In the genomic region with DNA sequence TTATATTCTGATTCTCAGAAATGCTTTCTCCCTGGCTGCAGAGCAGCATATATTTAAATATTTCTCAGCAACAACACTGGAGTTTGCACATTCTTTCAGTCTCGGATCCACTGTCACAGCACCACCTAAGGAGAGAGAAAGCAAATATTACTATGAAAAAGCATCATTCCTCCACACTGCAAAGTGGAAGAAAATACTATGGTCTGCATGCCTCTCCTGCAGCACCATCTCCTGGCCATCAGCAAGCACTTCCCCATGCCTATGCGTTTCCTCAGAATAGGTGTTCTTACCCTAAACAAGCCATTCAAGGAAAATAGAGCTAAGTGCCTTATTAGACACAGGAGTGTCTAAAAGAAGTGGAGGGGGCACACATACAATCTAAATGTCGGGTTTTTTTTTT, we compare ENCODE assay signal across 8 mouse cellular contexts.
DNase-seq lines count a peak whose midpoint lies in the region; ATAC-seq and TF ChIP-seq lines count a peak whose summit lies in the region.

No protein-coding gene starts in this region.

- peak; percentile 14 for DNase-seq in ES-CJ7 (ENCODE audit: low read depth, low spot score)
- DNase-seq in layer of hippocampus, adult 9-11 months: peak; percentile 40
- peak; percentile 41 to 64 for DNase-seq in right cerebral cortex, adult 2 months (ENCODE audit: low spot score in 2 of 2)
- no peak for DNase-seq in urinary bladder, postnatal 36 days (ENCODE audit: low spot score in 2 of 2)
- DNase-seq in adrenal gland, postnatal 4 days (ENCODE audit: low spot score in 2 of 2): no peak

- WGBS in intestine, postnatal 0 days: 42% methylated on average over 3 of the region's 3 CpGs
- 36% methylated on average over 3 of the region's 3 CpGs for WGBS in intestine, embryonic 15.5 days

- no peak overlapping the region for H3K4me3 ChIP-seq in intestine, postnatal 0 days (ENCODE audit: low read depth, low read length)
- no peak overlapping the region for H3K4me3 ChIP-seq in intestine, embryonic 15.5 days (replicated peaks)

- no peak overlapping the region for H3K9ac ChIP-seq in intestine, postnatal 0 days (ENCODE audit: low read depth, low read length)
- no peak overlapping the region for H3K9ac ChIP-seq in intestine, embryonic 15.5 days

- peak; percentile 75 for TF ChIP-seq CTCF in intestine, postnatal 0 days (IDR thresholded peaks at IDR 0.05; ENCODE audit: low read depth)

- no peaks in the 10 kb centered on the region for H3K27me3 ChIP-seq in intestine, postnatal 0 days (replicated peaks; ENCODE audit: control insufficient read depth, insufficient read depth, low read length)
- no peaks in the 10 kb centered on the region for H3K27me3 ChIP-seq in intestine, embryonic 15.5 days (replicated peaks)

- H3K4me1 ChIP-seq in intestine, postnatal 0 days (replicated peaks; ENCODE audit: control insufficient read depth, insufficient read depth, low read length): no peaks in the 10 kb centered on the region
- no peaks in the 10 kb centered on the region for H3K4me1 ChIP-seq in intestine, embryonic 15.5 days (replicated peaks)

- no peak overlapping the region for H3K4me2 ChIP-seq in intestine, postnatal 0 days (replicated peaks; ENCODE audit: low read depth)
- no peak overlapping the region for H3K4me2 ChIP-seq in intestine, embryonic 15.5 days (replicated peaks)

- no peaks in the 10 kb centered on the region for H3K36me3 ChIP-seq in intestine, postnatal 0 days (ENCODE audit: control insufficient read depth, insufficient read depth)
- H3K36me3 ChIP-seq in intestine, embryonic 15.5 days: no peaks in the 10 kb centered on the region

- H3K9me3 ChIP-seq in intestine, postnatal 0 days (ENCODE audit: control insufficient read depth): no peaks in the 10 kb centered on the region
- H3K9me3 ChIP-seq in intestine, embryonic 15.5 days: no peaks in the 10 kb centered on the region

- H3K27ac ChIP-seq in intestine, postnatal 0 days (ENCODE audit: low read depth, low read length): no peak overlapping the region
- no peak overlapping the region for H3K27ac ChIP-seq in intestine, embryonic 15.5 days

- no peak for ATAC-seq in intestine, postnatal 0 days
- ATAC-seq in intestine, embryonic 15.5 days: no peak
- peak; percentile 56; the same call in 1 of the 2 replicates for ATAC-seq in common myeloid progenitor, adult 5-6 weeks (replicated peaks; ENCODE audit: low read depth, poor library complexity, severe bottlenecking)

Comparison
In these comparisons a context has a peak if more than half of its experiments do, and no peak if none do; other contexts are left out.
1. DNase-seq: peak in ES-CJ7 (single experiment), layer of hippocampus, adult 9-11 months (single experiment) and right cerebral cortex, adult 2 months (2 of 2); none in urinary bladder, postnatal 36 days (0 of 2) and adrenal gland, postnatal 4 days (0 of 2).